Mouse (Mus musculus): ENCODE data around the gene Celf5.

DNA sequence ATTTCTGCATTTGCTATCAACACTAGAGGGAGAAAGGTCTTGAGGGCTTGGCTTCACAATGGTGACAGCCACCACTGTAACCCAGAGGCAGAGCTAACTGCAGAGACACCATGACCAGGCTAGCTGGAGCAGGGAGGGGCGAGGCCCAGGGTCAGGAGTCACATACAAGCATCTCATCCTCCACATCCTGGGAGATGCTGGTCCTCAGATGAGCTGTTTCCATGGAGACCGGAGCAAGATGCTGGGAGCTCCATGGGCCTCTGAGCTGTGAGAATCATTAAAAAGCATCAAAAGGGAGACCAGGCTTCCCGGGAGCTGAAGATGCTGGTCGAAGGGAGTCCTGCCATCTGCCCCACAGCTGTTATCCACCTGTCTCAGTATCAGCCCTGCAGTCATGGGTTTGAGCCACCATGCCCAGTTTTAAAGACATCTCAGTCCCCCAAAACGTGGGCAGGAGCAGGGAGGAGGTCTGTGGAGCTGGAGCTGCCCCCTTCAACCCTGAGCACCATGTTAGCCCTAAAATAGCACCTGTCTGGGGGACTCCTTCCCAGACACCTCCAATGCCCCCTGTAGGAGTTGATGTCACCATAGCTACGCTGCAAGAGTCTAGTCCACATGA is 2.0 kb upstream of the Celf5 start:
- TF ChIP-seq POLR2A (IDR thresholded peaks at IDR 0.05; ENCODE audit: borderline replicate concordance, insufficient read depth, low read length) (no peak), CTCF (IDR thresholded peaks at IDR 0.05; ENCODE audit: borderline replicate concordance, insufficient read depth, low read depth, low read length) (no peak)

Data from cerebellum, adult 2 months (tissue).